Comparison of ENCODE assay signal across 9 mouse cellular contexts in genomic region chr1:182895698-182896097, GRCm38 (mm10). TPM values are rescaled to one million over a fixed set of nuclear protein-coding genes. Genes with fewer than 3 reads are reported as not detected.
DNase-seq lines count a peak whose midpoint lies in the region; ATAC-seq and TF ChIP-seq lines count a peak whose summit lies in the region.
"Had no signal": no experiment of that assay in that cellular context is flagged by ENCODE, and none has a peak within 500 bp of the region (broad histone marks: within the 10 kb centered on the region; RNA-seq: fewer than 3 reads in every experiment).

No protein-coding gene starts in this region.

- DNase-seq in left cerebral cortex, adult 2 months (ENCODE audit: extremely low spot score in 1 of 2, low spot score in 2 of 2), result peak; percentile 37 to 60
- DNase-seq in left cerebral cortex, adult 8-10 months (ENCODE audit: low spot score in 2 of 2), result no peak
- DNase-seq in T-cell, adult 2 months (ENCODE audit: low spot score), result peak; percentile 4
- peak; percentile 26 for DNase-seq in cerebellum, adult 9-10 months
- DNase-seq in heart, postnatal 0 days (ENCODE audit: low spot score), result peak; percentile 49
- DNase-seq in limb, embryonic 14.5 days (ENCODE audit: low spot score), result peak; percentile 31
- DNase-seq in retina, postnatal 1 day, result peak; percentile 61
- no peak for DNase-seq in adipocyte (ENCODE audit: low spot score)
- DNase-seq: liver, embryonic 13.5 days had no signal

- H3K4me2 ChIP-seq in heart, postnatal 0 days (ENCODE audit: low read depth, low read length), result no peak overlapping the region
- H3K4me2 ChIP-seq in limb, embryonic 14.5 days (replicated peaks; ENCODE audit: low read depth, low read length, severe bottlenecking), result no peak overlapping the region
- H3K4me2 ChIP-seq: liver, embryonic 13.5 days had no signal

- H3K9me3 ChIP-seq in heart, postnatal 0 days (replicated peaks; ENCODE audit: control insufficient read depth, low read length), result no peaks in the 10 kb centered on the region
- no peaks in the 10 kb centered on the region for H3K9me3 ChIP-seq in limb, embryonic 14.5 days (ENCODE audit: control insufficient read depth, low read length)
- H3K9me3 ChIP-seq: liver, embryonic 13.5 days had no signal

- TF ChIP-seq POLR2A in limb, embryonic 14.5 days (IDR thresholded peaks at IDR 0.05; ENCODE audit: borderline replicate concordance, extremely low read depth, insufficient read depth, insufficient read length), result no peak

- intact Hi-C loops in left cerebral cortex, adult 2 months (cut with DNase I), result loop anchor here (5.0 kb wide), 2 partner anchors 133 to 333 kb away; partner anchors contain the start of gene Susd4

- 53% methylated on average over 9 of the region's 9 CpGs for WGBS in heart, postnatal 0 days
- 60% methylated on average over 9 of the region's 9 CpGs for WGBS in limb, embryonic 14.5 days

- no peaks in the 10 kb centered on the region for H3K4me1 ChIP-seq in heart, postnatal 0 days (ENCODE audit: control insufficient read depth, insufficient read depth)
- no peaks in the 10 kb centered on the region for H3K4me1 ChIP-seq in limb, embryonic 14.5 days (ENCODE audit: control insufficient read depth, insufficient read depth, low read length)
- H3K4me1 ChIP-seq: liver, embryonic 13.5 days had no signal

- TF ChIP-seq EP300 in heart, postnatal 0 days (IDR thresholded peaks at IDR 0.05; ENCODE audit: low read depth), result no peak

- H3K36me3 ChIP-seq in heart, postnatal 0 days (replicated peaks; ENCODE audit: control insufficient read depth, insufficient read depth, low read length), result no peaks in the 10 kb centered on the region
- no peaks in the 10 kb centered on the region for H3K36me3 ChIP-seq in limb, embryonic 14.5 days (ENCODE audit: control insufficient read depth, insufficient read depth, low read length)
- H3K36me3 ChIP-seq: liver, embryonic 13.5 days had no signal

- peak; percentile 71 for TF ChIP-seq CTCF in left cerebral cortex, adult 2 months (IDR thresholded peaks at IDR 0.05)
- TF ChIP-seq CTCF in heart, postnatal 0 days (IDR thresholded peaks at IDR 0.05; ENCODE audit: low read depth), result peak; percentile 81

- no peak for ATAC-seq in heart, postnatal 0 days (ENCODE audit: insufficient read depth, low read depth)
- ATAC-seq in limb, embryonic 14.5 days (ENCODE audit: low FRiP score, low read depth), result no peak

- no peak overlapping the region for H3K9ac ChIP-seq in heart, postnatal 0 days (replicated peaks; ENCODE audit: low read depth, low read length)
- H3K9ac ChIP-seq in limb, embryonic 14.5 days (ENCODE audit: low read depth, low read length, severe bottlenecking), result no peak overlapping the region
- H3K9ac ChIP-seq: liver, embryonic 13.5 days had no signal

- no peaks in the 10 kb centered on the region for H3K27me3 ChIP-seq in heart, postnatal 0 days (ENCODE audit: control insufficient read depth, insufficient read depth, low read length)
- no peaks in the 10 kb centered on the region for H3K27me3 ChIP-seq in limb, embryonic 14.5 days (ENCODE audit: control insufficient read depth, insufficient read depth, low read length)
- H3K27me3 ChIP-seq: liver, embryonic 13.5 days had no signal

- no peak overlapping the region for H3K27ac ChIP-seq in left cerebral cortex, adult 2 months
- no peak overlapping the region for H3K27ac ChIP-seq in heart, postnatal 0 days (ENCODE audit: low read depth)
- H3K27ac ChIP-seq in limb, embryonic 14.5 days (replicated peaks; ENCODE audit: low read depth, low read length), result no peak overlapping the region
- H3K27ac ChIP-seq: liver, embryonic 13.5 days had no signal

- no peak overlapping the region for H3K4me3 ChIP-seq in left cerebral cortex, adult 2 months
- no peak overlapping the region for H3K4me3 ChIP-seq in heart, postnatal 0 days (ENCODE audit: low read depth, low read length)
- H3K4me3 ChIP-seq in limb, embryonic 14.5 days (replicated peaks; ENCODE audit: low read length), result no peak overlapping the region
- H3K4me3 ChIP-seq: liver, embryonic 13.5 days had no signal

RNA-seq across cellular contexts. Expression of gene Tlr5, which starts 58.9 kb away (rescaled TPM):
- under 1 TPM; 0.42 to 0.52 TPM for total RNA-seq in left cerebral cortex, adult 2 months (2021)
- under 1 TPM; 0.16 to 0.94 (median 0.64) TPM for total RNA-seq in left cerebral cortex, adult 8-10 months (2022)
- total RNA-seq in heart, postnatal 0 days (2014; rRNA removed; ENCODE audit: low replicate concordance), result 1.3 and 1.5 TPM in 2 replicates
- 0.74 and 0.92 TPM in 2 replicates for polyA plus RNA-seq in heart, postnatal 0 days (2015; fragmentation: Nextera tagmentation; extraction: Ambion mirVana)
- 4.4 and 5.0 TPM in 2 replicates for polyA plus RNA-seq in limb, embryonic 14.5 days (2012; rRNA removed)
- polyA plus RNA-seq in limb, embryonic 14.5 days (2014; fragmentation: Nextera tagmentation; extraction: Ambion mirVana), result 2.5 and 2.7 TPM in 2 replicates

Comparison
In these comparisons a context has a peak if more than half of its experiments do, and no peak if none do; other contexts are left out.
1. DNase-seq: peak in left cerebral cortex, adult 2 months (2 of 2), T-cell, adult 2 months (single experiment), cerebellum, adult 9-10 months (single experiment), heart, postnatal 0 days (single experiment), limb, embryonic 14.5 days (single experiment) and retina, postnatal 1 day (single experiment); none in left cerebral cortex, adult 8-10 months (0 of 2) and adipocyte (single experiment).